Mouse (Mus musculus) MEL (cell line): ENCODE results near the gene 3300002I08Rik. TPM values are rescaled to one million over a fixed set of nuclear protein-coding genes. Genes with fewer than 3 reads are reported as not detected.
"Not testable (repeated sequence)": the region's sequence is repeated elsewhere in the genome, so short reads cannot be mapped to it uniquely, and the experiment has no call there.

Source experiments
- DNase-seq: peaks from one replicate; pipeline ENCODE4 v3.0.0; 2011; ENCODE audit warnings: low read depth, low spot score
- H3K27ac ChIP-seq: 2 replicates; pipeline ENCODE4 v1.5.1; 2012; ENCODE audit warnings: low read depth, mild to moderate bottlenecking, control low read depth, low read length, moderate library complexity; ENCODE audit not compliant: control insufficient read depth
- H3K27me3 ChIP-seq, 2 experiments: fragments of 150-350 bp in 1 of 2; sonication (generic) in 1 of 2; 2 replicates each; pipeline ENCODE4 v1.6.1; 2012; ENCODE audit warnings: low read length in 2 of 2, mild to moderate bottlenecking in 2 of 2, improper control_type of control experiment in 1 of 2, moderate library complexity in 1 of 2; ENCODE audit not compliant: insufficient read depth in 2 of 2, control insufficient read depth in 1 of 2
- H3K36me3 ChIP-seq, 2 experiments: 2 replicates each; pipeline ENCODE4 v1.6.1; 2012 to 2014; ENCODE audit warnings: low read length in 2 of 2, improper control_type of control experiment in 1 of 2, inconsistent platforms in 1 of 2, mild to moderate bottlenecking in 1 of 2; ENCODE audit not compliant: insufficient read depth in 2 of 2, control insufficient read depth in 1 of 2
- H3K4me1 ChIP-seq, 2 experiments: fragments of 150-350 bp in 1 of 2; sonication (generic) in 1 of 2; 2 replicates each; pipeline ENCODE4 v1.6.1; 2012; ENCODE audit warnings: low read length in 2 of 2, improper control_type of control experiment in 1 of 2, mild to moderate bottlenecking in 1 of 2; ENCODE audit not compliant: insufficient read depth in 2 of 2, control insufficient read depth in 1 of 2
- H3K4me3 ChIP-seq, 2 experiments: fragments of 150-350 bp in 1 of 2; sonication (generic) in 1 of 2; 2 replicates each; pipeline ENCODE4 v1.5.1; 2012; ENCODE audit warnings: low read depth in 2 of 2, low read length in 2 of 2, mild to moderate bottlenecking in 2 of 2, moderate library complexity in 2 of 2, control low read depth in 1 of 2, improper control_type of control experiment in 1 of 2; ENCODE audit not compliant: control insufficient read depth in 1 of 2, insufficient read depth in 1 of 2
- H3K79me2 ChIP-seq: 2 replicates; pipeline ENCODE4 v1.6.1; 2012; ENCODE audit warnings: mild to moderate bottlenecking, low read length, moderate library complexity; ENCODE audit not compliant: control insufficient read depth, poor library complexity, insufficient read depth
- H3K9ac ChIP-seq: 2 replicates; pipeline ENCODE4 v1.6.1; 2012; ENCODE audit warnings: low read depth, mild to moderate bottlenecking, control low read depth, low read length, moderate library complexity; ENCODE audit not compliant: control insufficient read depth, poor library complexity, severe bottlenecking
- H3K9me3 ChIP-seq: fragments of 150-350 bp; sonication (generic); replicated peaks from 2 replicates; pipeline ENCODE4 v1.6.1; 2012; ENCODE audit warnings: mild to moderate bottlenecking, low read length, improper control_type of control experiment, moderate library complexity; ENCODE audit not compliant: insufficient read depth
- BHLHE40 ChIP-seq: IDR thresholded peaks from 2 replicates; pipeline ENCODE4 v1.6.1; 2012; ENCODE audit warnings: low read depth, mild to moderate bottlenecking, inconsistent platforms, low read length, improper control_type of control experiment, borderline replicate concordance
- CHD1 ChIP-seq: IDR thresholded peaks from 2 replicates; pipeline ENCODE4 v1.6.1; 2012; ENCODE audit warnings: low read depth, mild to moderate bottlenecking, inconsistent platforms, low read length, improper control_type of control experiment
- CTCF ChIP-seq, 3 experiments: IDR thresholded peaks in 2 of 3; conservative IDR thresholded peaks in 1 of 3; 2 replicates each; pipeline ENCODE4 v1.5.1; 2011 to 2012; ENCODE audit warnings: low read length in 3 of 3, low read depth in 2 of 3, mild to moderate bottlenecking in 2 of 3, improper control_type of control experiment in 1 of 3, inconsistent platforms in 1 of 3, mixed read lengths in 1 of 3, moderate library complexity in 1 of 3; ENCODE audit not compliant: control insufficient read depth in 1 of 3, insufficient read depth in 1 of 3, poor library complexity in 1 of 3, severe bottlenecking in 1 of 3
- ETS1 ChIP-seq: IDR thresholded peaks from 2 replicates; pipeline ENCODE4 v1.6.1; 2012; ENCODE audit warnings: low read depth, mild to moderate bottlenecking, inconsistent platforms, low read length, improper control_type of control experiment, moderate library complexity
- GABPA ChIP-seq: IDR thresholded peaks from 2 replicates; pipeline ENCODE4 v1.6.1; 2012; ENCODE audit warnings: low read depth, mild to moderate bottlenecking, inconsistent platforms, low read length, improper control_type of control experiment, moderate library complexity
- JUND ChIP-seq: IDR thresholded peaks from 2 replicates; pipeline ENCODE4 v1.6.1; 2011; ENCODE audit warnings: low read depth, mild to moderate bottlenecking, improper control_type of control experiment, low read length
- MAX ChIP-seq: IDR thresholded peaks from 2 replicates; pipeline ENCODE4 v1.6.1; 2011; ENCODE audit warnings: low read length, improper control_type of control experiment
- MAZ ChIP-seq: IDR thresholded peaks from 2 replicates; pipeline ENCODE4 v1.6.1; 2012; ENCODE audit warnings: low read depth, mild to moderate bottlenecking, inconsistent platforms, low read length, improper control_type of control experiment
- MEF2A ChIP-seq: IDR thresholded peaks from 2 replicates; pipeline ENCODE4 v1.6.1; 2014; ENCODE audit warnings: low read depth, mild to moderate bottlenecking, inconsistent platforms, low read length, improper control_type of control experiment; ENCODE audit not compliant: poor library complexity, insufficient replicate concordance, severe bottlenecking; ENCODE audit errors: extremely low read depth
- MXI1 ChIP-seq: IDR thresholded peaks from 2 replicates; pipeline ENCODE4 v1.6.1; 2011; ENCODE audit warnings: mild to moderate bottlenecking, low read depth, low read length, improper control_type of control experiment
- NELFE ChIP-seq: IDR thresholded peaks from 2 replicates; pipeline ENCODE4 v1.6.1; 2011; ENCODE audit warnings: low read depth, low read length, improper control_type of control experiment
- POLR2A ChIP-seq, 2 experiments: IDR thresholded peaks; 2 replicates each; pipeline ENCODE4 v1.6.1; 2011 to 2012; ENCODE audit warnings: low read length in 2 of 2, mild to moderate bottlenecking in 2 of 2, control low read depth in 1 of 2, improper control_type of control experiment in 1 of 2, low read depth in 1 of 2, moderate library complexity in 1 of 2; ENCODE audit not compliant: control insufficient read depth in 1 of 2, insufficient read depth in 1 of 2, poor library complexity in 1 of 2
- POLR2AphosphoS2 ChIP-seq: IDR thresholded peaks from 2 replicates; pipeline ENCODE4 v1.6.1; 2011; ENCODE audit warnings: low read length, improper control_type of control experiment
- POLR2AphosphoS5 ChIP-seq: IDR thresholded peaks from 2 replicates; pipeline ENCODE4 v1.6.1; 2012; ENCODE audit warnings: low read depth, borderline replicate concordance, mild to moderate bottlenecking, inconsistent platforms, low read length, moderate library complexity, mixed read lengths
- RCOR1 ChIP-seq: IDR thresholded peaks from 2 replicates; pipeline ENCODE4 v1.6.1; 2012; ENCODE audit warnings: low read depth, mild to moderate bottlenecking, inconsistent platforms, low read length, improper control_type of control experiment
- TBP ChIP-seq: IDR thresholded peaks from 2 replicates; pipeline ENCODE4 v1.8.0; 2011; ENCODE audit warnings: low read depth, low read length, improper control_type of control experiment
- ZMIZ1 ChIP-seq: IDR thresholded peaks from 2 replicates; pipeline ENCODE4 v1.6.1; 2012; ENCODE audit warnings: low read depth, mild to moderate bottlenecking, inconsistent platforms, low read length, improper control_type of control experiment, moderate library complexity
- ZNF384 ChIP-seq: IDR thresholded peaks from 2 replicates; pipeline ENCODE4 v1.6.1; 2012; ENCODE audit warnings: low read depth, mild to moderate bottlenecking, inconsistent platforms, low read length, improper control_type of control experiment
- polyA plus RNA-seq, 2 experiments: library from polyadenylated mRNA; stranded (reverse) in 1 of 2; unstranded in 1 of 2; fragments of >175 nt in 1 of 2; fragments of >200 nt in 1 of 2; gene quantifications; 2 replicates each; pipeline versions ENCODE4 v1.2.1 to v1.2.4; 2012; ENCODE audit warnings: low replicate concordance in 2 of 2, low read depth in 1 of 2; ENCODE audit not compliant: insufficient read length in 2 of 2, insufficient read depth in 1 of 2, missing spikeins in 1 of 2
- total RNA-seq: library from RNA; depleted of rRNA; stranded (reverse); fragments of 300-350 nt; gene quantifications from 2 replicates; pipeline ENCODE4 v1.2.3, GENCODE M21; 2012

The 3300002I08Rik gene
- total and polyA plus RNA-seq, 3 experiments: not detected

DNA sequence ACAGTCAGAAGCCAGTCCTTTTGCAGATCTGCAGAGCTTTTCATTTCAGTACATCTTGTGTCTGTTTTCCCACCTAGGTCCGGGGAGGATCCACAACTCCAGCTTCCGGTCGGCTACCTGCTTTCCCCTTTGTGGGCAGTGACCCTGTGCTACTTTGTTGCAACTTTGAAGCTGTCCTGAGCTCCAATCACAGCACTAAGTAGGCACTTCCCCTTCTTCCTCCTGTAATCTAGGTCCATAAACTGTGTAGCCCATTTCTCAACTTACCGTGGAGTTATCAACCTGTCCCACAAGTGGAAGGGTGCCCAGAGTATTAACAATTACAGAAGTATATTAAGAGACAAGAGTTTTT is 289 bp upstream of the 3300002I08Rik start:
- no peaks in the 10 kb centered on the region for H3K9me3 ChIP-seq
- no peak for TF ChIP-seq POLR2A (IDR thresholded peaks at IDR 0.05; ENCODE audit: control insufficient read depth in 1 of 2, insufficient read depth in 1 of 2, low read depth in 1 of 2, low read length in 2 of 2, poor library complexity in 1 of 2)
- TF ChIP-seq BHLHE40: no peak
- no peak for TF ChIP-seq POLR2AphosphoS2
- no peak for TF ChIP-seq ETS1
- no peak for TF ChIP-seq MXI1
- TF ChIP-seq CHD1: no peak
- no peak for TF ChIP-seq ZMIZ1
- TF ChIP-seq CTCF (IDR thresholded peaks at IDR 0.05 in 2 of 3, conservative IDR thresholded peaks at IDR 0.05 in 1 of 3; ENCODE audit: control insufficient read depth in 1 of 3, insufficient read depth in 1 of 3, low read depth in 2 of 3, low read length in 3 of 3, poor library complexity in 1 of 3, severe bottlenecking in 1 of 3): no peak
- TF ChIP-seq RCOR1: no peak
- no peak for TF ChIP-seq MAZ
- no peak for TF ChIP-seq ZNF384
- no peak for TF ChIP-seq JUND
- TF ChIP-seq MAX: no peak
- no peak for TF ChIP-seq POLR2AphosphoS5
- TF ChIP-seq NELFE: no peak
- no peak for TF ChIP-seq TBP
- no peak for TF ChIP-seq GABPA
- no peak for TF ChIP-seq MEF2A
- H3K27ac ChIP-seq: no peak overlapping the region
- no peaks in the 10 kb centered on the region for H3K27me3 ChIP-seq
- H3K36me3 ChIP-seq: no peaks in the 10 kb centered on the region
- H3K79me2 ChIP-seq: no peaks in the 10 kb centered on the region
- no peaks in the 10 kb centered on the region for H3K4me1 ChIP-seq
- H3K9ac ChIP-seq: no peak overlapping the region
- DNase-seq: no peak
- H3K4me3 ChIP-seq: no peak overlapping the region

DNA sequence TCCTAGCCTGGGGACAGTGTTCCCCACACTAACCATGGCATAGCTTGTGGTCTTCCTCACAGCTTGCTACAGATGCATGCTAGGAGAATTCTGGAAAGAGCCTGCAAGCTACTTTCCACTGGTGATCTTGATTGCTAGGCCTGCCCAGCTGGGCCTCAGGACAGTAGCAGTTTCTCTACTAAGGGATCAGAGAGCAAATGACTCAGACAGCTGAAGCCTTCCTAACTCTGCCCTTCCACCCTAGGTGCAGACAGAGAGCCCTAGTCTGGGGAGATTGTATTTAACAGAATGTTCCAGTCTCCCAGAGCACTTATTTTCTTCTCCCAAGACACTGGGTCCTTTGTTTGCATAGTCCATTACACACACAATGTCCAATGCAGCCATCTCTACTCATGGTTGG is 5.4 kb downstream of the 3300002I08Rik start:
- not testable (repeated sequence) for H3K4me1 ChIP-seq, H3K27ac ChIP-seq, H3K9me3 ChIP-seq, H3K9ac ChIP-seq, H3K36me3 ChIP-seq, H3K4me3 ChIP-seq, DNase-seq, H3K79me2 ChIP-seq, H3K27me3 ChIP-seq
